Mouse (Mus musculus) CH12.LX (cell line): ENCODE measurements around the gene Lamp1.

ENCODE experiments used
- BHLHE40 ChIP-seq: IDR thresholded peaks from 2 replicates; pipeline ENCODE4 v1.6.1; 2011; ENCODE audit warnings: mild to moderate bottlenecking, low read depth, low read length, improper control_type of control experiment
- CHD2 ChIP-seq: IDR thresholded peaks from 2 replicates; pipeline ENCODE4 v1.6.1; 2011; ENCODE audit warnings: low read length, improper control_type of control experiment
- CTCF ChIP-seq, 2 experiments: IDR thresholded peaks in 1 of 2; conservative IDR thresholded peaks in 1 of 2; 2 replicates each; pipeline ENCODE4 v1.5.1; 2011 to 2012; ENCODE audit warnings: low read depth in 2 of 2, low read length in 2 of 2, improper control_type of control experiment in 1 of 2, inconsistent platforms in 1 of 2, mild to moderate bottlenecking in 1 of 2, moderate library complexity in 1 of 2
- EP300 ChIP-seq: IDR thresholded peaks from 2 replicates; pipeline ENCODE4 v1.6.1; 2011; ENCODE audit warnings: low read length, improper control_type of control experiment
- MAX ChIP-seq: IDR thresholded peaks from 2 replicates; pipeline ENCODE4 v1.6.1; 2011; ENCODE audit warnings: low read length, improper control_type of control experiment
- MXI1 ChIP-seq: IDR thresholded peaks from 2 replicates; pipeline ENCODE4 v1.6.1; 2011; ENCODE audit warnings: mild to moderate bottlenecking, low read depth, low read length, improper control_type of control experiment
- POLR2AphosphoS2 ChIP-seq: IDR thresholded peaks from 2 replicates; pipeline ENCODE4 v1.6.1; 2011; ENCODE audit warnings: low read depth, low read length, improper control_type of control experiment
- SIN3A ChIP-seq: IDR thresholded peaks from 2 replicates; pipeline ENCODE4 v1.6.1; 2012; ENCODE audit warnings: low read length, improper control_type of control experiment, inconsistent platforms
- TBP ChIP-seq: conservative IDR thresholded peaks from 2 replicates; pipeline ENCODE4 v1.6.1; 2011; ENCODE audit warnings: low read depth, low read length, improper control_type of control experiment
- USF1 ChIP-seq: IDR thresholded peaks from 2 replicates; pipeline ENCODE4 v1.6.1; 2014; ENCODE audit warnings: low read depth, mild to moderate bottlenecking, inconsistent platforms, low read length, improper control_type of control experiment

DNA sequence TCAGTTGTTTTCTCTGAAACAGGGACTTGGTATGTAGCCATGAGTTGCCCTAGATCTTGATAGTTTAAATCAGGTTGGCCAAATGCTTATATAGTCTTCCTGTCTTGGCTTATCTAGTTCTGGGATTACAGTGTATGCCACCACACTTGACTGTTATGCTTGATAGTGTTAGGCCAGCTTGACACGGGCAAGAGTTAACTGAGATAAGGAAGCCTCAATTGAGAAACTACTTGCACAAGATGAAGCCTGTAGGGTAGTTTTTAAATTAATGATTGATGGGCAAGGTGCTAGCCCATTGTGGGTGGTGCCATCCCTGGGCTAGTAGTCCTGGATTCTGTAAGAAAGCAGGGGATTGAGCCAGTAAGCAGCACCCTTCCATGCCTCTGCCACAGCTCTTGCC is 4.6 kb downstream of the Lamp1 start:
- TF ChIP-seq CHD2, result no peak
- TF ChIP-seq CTCF (conservative IDR thresholded peaks at IDR 0.05 in 1 of 2, IDR thresholded peaks at IDR 0.05 in 1 of 2; ENCODE audit: low read depth in 2 of 2, low read length in 2 of 2), result no peak
- TF ChIP-seq USF1, result no peak
- no peak for TF ChIP-seq POLR2AphosphoS2
- no peak for TF ChIP-seq BHLHE40
- TF ChIP-seq SIN3A, result no peak
- no peak for TF ChIP-seq TBP
- no peak for TF ChIP-seq MAX
- no peak for TF ChIP-seq MXI1
- no peak for TF ChIP-seq EP300
